Mouse (Mus musculus): ENCODE data around the gene Stambp. TPM values are rescaled to one million over a fixed set of nuclear protein-coding genes. Genes with fewer than 3 reads are reported as not detected.

The Stambp gene
- total RNA-seq, 1 experiment = 2.0 TPM

DNA sequence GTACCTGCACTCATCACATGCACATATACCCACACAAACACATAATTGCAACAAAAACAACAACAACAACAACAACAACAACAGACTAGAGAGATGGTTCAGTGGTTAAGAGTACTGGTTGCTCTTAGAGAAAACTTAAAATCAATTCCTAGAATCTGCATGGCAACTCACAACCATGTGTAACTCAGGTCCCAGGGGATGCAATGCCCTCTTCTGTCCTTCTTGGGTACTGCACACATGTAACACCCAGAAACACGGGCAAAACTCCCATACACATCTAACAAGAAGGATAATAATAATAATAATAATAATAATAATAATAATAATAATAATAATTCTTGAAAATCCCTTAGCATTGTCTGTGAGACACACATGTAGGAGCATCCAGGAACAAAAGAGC is 60.0 kb downstream of the Stambp start:
- TF ChIP-seq HCFC1 (IDR thresholded peaks at IDR 0.05; ENCODE audit: borderline replicate concordance, insufficient read depth, low read length) (no peak), ZNF384 (IDR thresholded peaks at IDR 0.05; ENCODE audit: low read depth, low read length) (no peak), ZC3H11A (IDR thresholded peaks at IDR 0.05; ENCODE audit: borderline replicate concordance, low read depth, low read length) (no peak), MAFK (IDR thresholded peaks at IDR 0.05; ENCODE audit: insufficient read depth, low read depth, low read length) (no peak), CHD2 (IDR thresholded peaks at IDR 0.05; ENCODE audit: low read depth, low read length) (no peak)
- Histone ChIP-seq H3K27ac (ENCODE audit: insufficient read depth, low read depth, low read length, poor library complexity, severe bottlenecking) (no peak overlapping the region), H3K36me3 (ENCODE audit: control insufficient read depth, insufficient read depth, low read length, poor library complexity, severe bottlenecking) (no peaks in the 10 kb centered on the region), H3K4me1 (ENCODE audit: control insufficient read depth in 2 of 2, insufficient read depth in 2 of 2, low read length in 2 of 2, poor library complexity in 1 of 2) (peaks cover 0 to under 1% of the 10 kb centered on the region in 2 experiments; a peak in 1 of 4 replicates), H3K9me3 (ENCODE audit: control insufficient read depth, insufficient read depth, low read depth, low read length) (no peaks in the 10 kb centered on the region), H3K4me3 (ENCODE audit: insufficient read depth in 1 of 2, low read depth in 1 of 2, low read length in 2 of 2, poor library complexity in 1 of 2, severe bottlenecking in 1 of 2) (no peak overlapping the region), H3K9ac (ENCODE audit: insufficient read depth, low read depth, low read length, poor library complexity, severe bottlenecking) (no peak overlapping the region)
- in situ Hi-C loops (cut with MboI; ENCODE audit: low sequenced_read_pairs in 2 of 2, unreplicated experiment in 2 of 2) = no loop called here
- DNase-seq (ENCODE audit: low read depth, low spot score) = no peak

DNA sequence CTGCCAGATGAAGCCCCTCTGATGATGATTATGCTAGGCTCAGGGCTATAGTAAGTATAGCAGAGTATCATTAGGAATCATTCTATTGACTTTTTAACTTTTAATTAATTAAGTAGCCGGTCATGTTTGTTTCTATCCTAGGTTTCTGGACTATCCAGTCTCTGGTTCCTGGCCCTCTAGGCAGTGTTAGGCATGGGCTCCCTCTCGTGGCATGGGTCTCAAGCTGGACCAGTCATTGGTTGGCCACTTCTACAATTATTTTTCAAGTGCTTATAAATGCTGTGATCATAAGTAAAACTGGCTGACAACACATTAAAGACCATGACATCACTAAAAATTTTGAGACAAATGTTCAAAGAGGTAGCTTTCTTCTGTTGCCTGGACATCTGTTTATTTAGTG is 62.3 kb downstream of the Stambp start:
- no peak for DNase-seq (ENCODE audit: low read depth, low spot score)
- no peak overlapping the region for H3K4me3 ChIP-seq (ENCODE audit: insufficient read depth in 1 of 2, low read depth in 1 of 2, low read length in 2 of 2, poor library complexity in 1 of 2, severe bottlenecking in 1 of 2)
- H3K9me3 ChIP-seq (ENCODE audit: control insufficient read depth, insufficient read depth, low read depth, low read length) = no peaks in the 10 kb centered on the region
- no peak overlapping the region for H3K27ac ChIP-seq (ENCODE audit: insufficient read depth, low read depth, low read length, poor library complexity, severe bottlenecking)
- in situ Hi-C loops (cut with MboI; ENCODE audit: low sequenced_read_pairs in 2 of 2, unreplicated experiment in 2 of 2) = no loop called here
- H3K36me3 ChIP-seq (ENCODE audit: control insufficient read depth, insufficient read depth, low read length, poor library complexity, severe bottlenecking) = no peaks in the 10 kb centered on the region
- no peak overlapping the region for H3K9ac ChIP-seq (ENCODE audit: insufficient read depth, low read depth, low read length, poor library complexity, severe bottlenecking)
- H3K4me1 ChIP-seq (ENCODE audit: control insufficient read depth in 2 of 2, insufficient read depth in 2 of 2, low read length in 2 of 2, poor library complexity in 1 of 2) = peaks cover 0 to 3% of the 10 kb centered on the region in 2 experiments; a peak in 1 of 4 replicates
- TF ChIP-seq ZNF384 (IDR thresholded peaks at IDR 0.05; ENCODE audit: low read depth, low read length) (no peak), MAFK (IDR thresholded peaks at IDR 0.05; ENCODE audit: insufficient read depth, low read depth, low read length) (no peak), CHD2 (IDR thresholded peaks at IDR 0.05; ENCODE audit: low read depth, low read length) (no peak), ZC3H11A (IDR thresholded peaks at IDR 0.05; ENCODE audit: borderline replicate concordance, low read depth, low read length) (no peak), HCFC1 (IDR thresholded peaks at IDR 0.05; ENCODE audit: borderline replicate concordance, insufficient read depth, low read length) (no peak)

GRCm38 (mm10) chr6:83509442-83509841 is 63.1 kb downstream of the Stambp start:
- Histone ChIP-seq H3K9me3 (ENCODE audit: control insufficient read depth, insufficient read depth, low read depth, low read length) (no peaks in the 10 kb centered on the region), H3K9ac (ENCODE audit: insufficient read depth, low read depth, low read length, poor library complexity, severe bottlenecking) (no peak overlapping the region), H3K36me3 (ENCODE audit: control insufficient read depth, insufficient read depth, low read length, poor library complexity, severe bottlenecking) (no peaks in the 10 kb centered on the region), H3K4me1 (ENCODE audit: control insufficient read depth in 2 of 2, insufficient read depth in 2 of 2, low read length in 2 of 2, poor library complexity in 1 of 2) (peaks cover 0 to 3% of the 10 kb centered on the region in 2 experiments; a peak in 1 of 4 replicates), H3K27ac (ENCODE audit: insufficient read depth, low read depth, low read length, poor library complexity, severe bottlenecking) (no peak overlapping the region), H3K4me3 (ENCODE audit: insufficient read depth in 1 of 2, low read depth in 1 of 2, low read length in 2 of 2, poor library complexity in 1 of 2, severe bottlenecking in 1 of 2) (no peak overlapping the region)
- in situ Hi-C loops (cut with MboI; ENCODE audit: low sequenced_read_pairs in 2 of 2, unreplicated experiment in 2 of 2) = no loop called here
- DNase-seq (ENCODE audit: low read depth, low spot score) = no peak
- TF ChIP-seq ZC3H11A (IDR thresholded peaks at IDR 0.05; ENCODE audit: borderline replicate concordance, low read depth, low read length) (no peak), MAFK (IDR thresholded peaks at IDR 0.05; ENCODE audit: insufficient read depth, low read depth, low read length) (no peak), ZNF384 (IDR thresholded peaks at IDR 0.05; ENCODE audit: low read depth, low read length) (no peak), CHD2 (IDR thresholded peaks at IDR 0.05; ENCODE audit: low read depth, low read length) (no peak), HCFC1 (IDR thresholded peaks at IDR 0.05; ENCODE audit: borderline replicate concordance, insufficient read depth, low read length) (no peak)

- Histone ChIP-seq H3K9ac (ENCODE audit: insufficient read depth, low read depth, low read length, poor library complexity, severe bottlenecking) (peak overlapping the region; percentile 21; the same call in 1 of the 2 replicates), H3K36me3 (ENCODE audit: control insufficient read depth, insufficient read depth, low read length, poor library complexity, severe bottlenecking) (no peaks in the 10 kb centered on the region), H3K4me3 (ENCODE audit: insufficient read depth in 1 of 2, low read depth in 1 of 2, low read length in 2 of 2, poor library complexity in 1 of 2, severe bottlenecking in 1 of 2) (peak overlapping the region; percentile 27 to 78; a peak in 3 of 4 replicates), H3K4me1 (ENCODE audit: control insufficient read depth in 2 of 2, insufficient read depth in 2 of 2, low read length in 2 of 2, poor library complexity in 1 of 2) (peaks cover 0 to 3% of the 10 kb centered on the region in 2 experiments; a peak in 1 of 4 replicates), H3K27ac (ENCODE audit: insufficient read depth, low read depth, low read length, poor library complexity, severe bottlenecking) (no peak overlapping the region), H3K9me3 (ENCODE audit: control insufficient read depth, insufficient read depth, low read depth, low read length) (no peaks in the 10 kb centered on the region)
- in situ Hi-C loops (cut with MboI; ENCODE audit: low sequenced_read_pairs in 2 of 2, unreplicated experiment in 2 of 2) = no loop called here
- no peak for DNase-seq (ENCODE audit: low read depth, low spot score)
- TF ChIP-seq ZC3H11A (IDR thresholded peaks at IDR 0.05; ENCODE audit: borderline replicate concordance, low read depth, low read length) (no peak), HCFC1 (IDR thresholded peaks at IDR 0.05; ENCODE audit: borderline replicate concordance, insufficient read depth, low read length) (no peak), CHD2 (IDR thresholded peaks at IDR 0.05; ENCODE audit: low read depth, low read length) (no peak), ZNF384 (IDR thresholded peaks at IDR 0.05; ENCODE audit: low read depth, low read length) (no peak), MAFK (IDR thresholded peaks at IDR 0.05; ENCODE audit: insufficient read depth, low read depth, low read length) (no peak)
Observed at GRCm38 (mm10) chr6:83507168-83507546, 65.4 kb downstream of the Stambp start.

All from ES-E14 (cell line).